Mouse (Mus musculus) liver, adult 2 months (tissue): ENCODE measurements at regions not wholly inside any gene's neighbourhood (a gene's known extent, or its start where the extent isn't known, plus 50 kb on each side); places are given as distances from the start of the nearest gene placed in this dataset.

Experiments used
- DNase-seq: peaks from one replicate; pipeline ENCODE4 v3.0.0-alpha.2; 2011; ENCODE audit warnings: low read depth, low spot score; ENCODE audit errors: extremely low read depth
- H3K27ac ChIP-seq: fragments of 200-500 bp; replicated peaks from 2 replicates; pipeline ENCODE4 v1.5.1; 2012; ENCODE audit warnings: low read depth, mild to moderate bottlenecking, control low read depth, inconsistent platforms, low read length; ENCODE audit not compliant: insufficient read depth
- H3K27me3 ChIP-seq: fragments of 200-500 bp; 2 replicates; pipeline ENCODE4 v1.6.1; 2012; ENCODE audit warnings: mild to moderate bottlenecking, moderate library complexity, low read length, inconsistent platforms; ENCODE audit not compliant: control insufficient read depth, insufficient read depth
- H3K36me3 ChIP-seq: fragments of 200-500 bp; 2 replicates; pipeline ENCODE4 v1.6.1; 2012; ENCODE audit warnings: low read length, inconsistent platforms; ENCODE audit not compliant: control insufficient read depth, insufficient read depth
- H3K4me1 ChIP-seq: fragments of 200-500 bp; 2 replicates; pipeline ENCODE4 v1.6.1; 2011; ENCODE audit warnings: low read length; ENCODE audit not compliant: control insufficient read depth, insufficient read depth
- H3K4me3 ChIP-seq: fragments of 200-500 bp; 2 replicates; pipeline ENCODE4 v1.5.1; 2011; ENCODE audit warnings: low read depth, mild to moderate bottlenecking, control low read depth, low read length, moderate library complexity; ENCODE audit not compliant: insufficient read depth
- H3K79me2 ChIP-seq: fragments of 200-500 bp; 2 replicates; pipeline ENCODE4 v1.6.1; 2012; ENCODE audit warnings: inconsistent platforms, mild to moderate bottlenecking, low read length, moderate library complexity; ENCODE audit not compliant: control insufficient read depth, insufficient read depth
- H3K9ac ChIP-seq: fragments of 200-500 bp; 2 replicates; pipeline ENCODE4 v1.6.1; 2012; ENCODE audit warnings: low read depth, mild to moderate bottlenecking, control low read depth, inconsistent platforms, low read length
- CTCF ChIP-seq: fragments of 200-500 bp; IDR thresholded peaks from 2 replicates; pipeline ENCODE4 v1.5.1; 2011; ENCODE audit warnings: low read depth, low read length, control low read depth
- POLR2A ChIP-seq: fragments of 200-500 bp; IDR thresholded peaks from 2 replicates; pipeline ENCODE4 v1.6.1; 2011; ENCODE audit warnings: low read length, control low read depth; ENCODE audit not compliant: insufficient read depth; ENCODE audit errors: extremely low read depth
- WGBS: fragments of 180-500 bp; shearing (Covaris S2); methylation state at CpG from one replicate; pipeline ENCODE4 v1.1.7; 2018; 5-methylcytosine and 5-hydroxymethylcytosine counted together

GRCm38 (mm10) chr19:27134360-27134759 lies 81.9 kb upstream of the Vldlr start:
- Histone ChIP-seq H3K79me2 (no peaks in the 10 kb centered on the region), H3K4me3 (no peak overlapping the region), H3K27me3 (no peaks in the 10 kb centered on the region), H3K9ac (no peak overlapping the region), H3K36me3 (no peaks in the 10 kb centered on the region), H3K27ac (no peak overlapping the region), H3K4me1 (no peaks in the 10 kb centered on the region)
- TF ChIP-seq CTCF: no peak
- TF ChIP-seq POLR2A: no peak
- WGBS: 81% methylated on average over 5 of the region's 5 CpGs
- DNase-seq: no peak

DNA sequence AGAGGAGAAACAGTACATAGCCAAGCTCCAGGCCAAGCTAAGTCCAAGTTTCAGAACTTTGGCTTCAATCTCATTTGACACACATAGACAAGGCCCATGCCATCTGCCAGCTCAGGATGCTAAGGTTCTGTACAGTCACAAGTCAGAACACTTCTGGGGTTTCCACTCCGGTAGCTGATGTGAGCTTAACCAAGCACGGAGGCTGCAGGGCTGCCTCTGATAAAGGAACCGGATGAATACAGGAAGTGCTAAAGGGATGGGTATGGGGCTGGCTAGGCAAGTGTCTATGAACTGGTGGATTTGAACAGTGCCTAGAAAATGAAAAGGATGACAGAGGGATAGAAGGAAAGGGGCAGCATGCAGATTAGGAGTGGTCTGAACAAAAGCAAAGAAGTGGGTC lies 75.4 kb upstream of the Vldlr start:
- no peak overlapping the region for H3K27ac ChIP-seq
- H3K4me3 ChIP-seq: no peak overlapping the region
- 84% methylated on average over 3 of the region's 3 CpGs for WGBS
- no peaks in the 10 kb centered on the region for H3K4me1 ChIP-seq
- H3K27me3 ChIP-seq: no peaks in the 10 kb centered on the region
- no peak overlapping the region for H3K9ac ChIP-seq
- no peak for TF ChIP-seq CTCF
- TF ChIP-seq POLR2A: no peak
- no peaks in the 10 kb centered on the region for H3K79me2 ChIP-seq
- H3K36me3 ChIP-seq: no peaks in the 10 kb centered on the region
- DNase-seq: no peak

DNA sequence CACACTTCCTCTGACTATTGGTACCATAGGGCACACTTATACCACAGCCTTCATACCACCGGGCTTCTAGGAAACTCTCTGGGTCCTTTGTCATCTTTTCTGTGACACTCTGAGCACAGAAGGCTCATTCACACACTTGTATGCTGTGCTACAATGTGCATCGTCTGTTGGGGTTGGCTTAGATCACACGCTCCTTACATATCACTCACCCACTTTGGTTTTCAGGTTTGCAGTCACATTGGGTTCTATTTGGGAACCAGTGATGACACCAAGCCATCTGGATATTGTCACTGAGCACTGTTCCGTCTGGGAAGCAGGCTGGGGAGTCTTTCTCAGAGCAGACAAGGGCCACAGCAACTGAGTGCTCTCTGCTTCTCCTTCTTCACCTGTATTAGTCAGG lies 74.1 kb upstream of the Vldlr start:
- Histone ChIP-seq H3K4me1 (no peaks in the 10 kb centered on the region), H3K79me2 (no peaks in the 10 kb centered on the region), H3K4me3 (no peak overlapping the region), H3K36me3 (no peaks in the 10 kb centered on the region), H3K27me3 (no peaks in the 10 kb centered on the region), H3K9ac (no peak overlapping the region), H3K27ac (no peak overlapping the region)
- TF ChIP-seq CTCF (no peak), POLR2A (no peak)
- WGBS: 87% methylated on average over 4 of the region's 4 CpGs
- no peak for DNase-seq

GRCm38 (mm10) chr19:27147404-27147803 lies 68.9 kb upstream of the Vldlr start:
- 65% methylated on average over 12 of the region's 12 CpGs for WGBS
- no peaks in the 10 kb centered on the region for H3K4me1 ChIP-seq

GRCm38 (mm10) chr19:27148330-27148729 lies 68.0 kb upstream of the Vldlr start:
- H3K4me1 ChIP-seq: no peaks in the 10 kb centered on the region
- H3K27me3 ChIP-seq: no peaks in the 10 kb centered on the region
- no peak overlapping the region for H3K9ac ChIP-seq
- H3K36me3 ChIP-seq: no peaks in the 10 kb centered on the region
- no peak for DNase-seq
- H3K27ac ChIP-seq: no peak overlapping the region
- TF ChIP-seq CTCF (no peak), POLR2A (no peak)
- H3K79me2 ChIP-seq: no peaks in the 10 kb centered on the region
- H3K4me3 ChIP-seq: no peak overlapping the region
- WGBS: 88% methylated on average over 5 of the region's 5 CpGs

More at GRCm38 (mm10) chr19:27147404-27147803, 68.9 kb upstream of the Vldlr start:
- Histone ChIP-seq H3K36me3 (no peaks in the 10 kb centered on the region), H3K79me2 (no peaks in the 10 kb centered on the region), H3K27ac (no peak overlapping the region), H3K4me3 (no peak overlapping the region), H3K9ac (no peak overlapping the region), H3K27me3 (no peaks in the 10 kb centered on the region)
- TF ChIP-seq CTCF (no peak), POLR2A (no peak)
- DNase-seq: no peak

DNA sequence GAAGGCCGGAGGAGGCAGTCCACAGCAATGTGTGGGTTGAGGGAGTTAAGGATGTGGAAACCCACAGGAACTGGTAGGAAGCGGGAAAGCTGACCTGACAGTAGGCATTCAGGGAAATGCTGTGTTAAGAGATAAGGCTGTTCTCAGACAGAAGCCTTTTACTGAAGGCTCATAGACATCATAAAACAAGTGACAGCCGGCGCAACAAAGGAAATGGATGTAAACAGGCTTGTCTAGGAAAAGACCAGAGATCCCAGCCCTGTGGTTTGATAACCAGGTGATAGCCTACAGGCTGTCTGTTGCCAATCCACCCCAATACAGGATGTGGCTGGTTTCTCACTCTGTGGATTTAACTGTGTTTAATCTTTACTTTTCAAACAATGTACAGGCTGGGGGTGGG lies 66.7 kb upstream of the Vldlr start:
- no peak overlapping the region for H3K9ac ChIP-seq
- 65% methylated on average over 4 of the region's 4 CpGs for WGBS
- no peaks in the 10 kb centered on the region for H3K79me2 ChIP-seq
- H3K4me1 ChIP-seq: no peaks in the 10 kb centered on the region
- no peaks in the 10 kb centered on the region for H3K36me3 ChIP-seq
- no peaks in the 10 kb centered on the region for H3K27me3 ChIP-seq
- no peak overlapping the region for H3K27ac ChIP-seq
- no peak for DNase-seq
- TF ChIP-seq POLR2A (no peak), CTCF (no peak)
- H3K4me3 ChIP-seq: no peak overlapping the region
